Mouse (Mus musculus) megakaryocyte, adult 5-6 weeks (primary cell): ENCODE data around the gene Mxi1. TPM values are rescaled to one million over a fixed set of nuclear protein-coding genes. Genes with fewer than 3 reads are reported as not detected.

Experiments
- ATAC-seq: 2 replicates; pipeline ENCODE4 v1.8.0; 2016; ENCODE audit warnings: mild to moderate bottlenecking, inconsistent platforms; ENCODE audit not compliant: poor library complexity, severe bottlenecking
- total RNA-seq, 2 experiments: library from RNA; stranded (forward) in 1 of 2; stranded (reverse) in 1 of 2; fragments of 153-499, 151-499 nt in 1 of 2; fragments of 221-1000, 200-1000 nt in 1 of 2; gene quantifications; 2 replicates each; pipeline versions ENCODE4 v1.2.3 to v1.2.4; 2015 to 2017

The Mxi1 gene
- total RNA-seq, 2 experiments from 2014 or later, result 42.1 to 74.0 TPM

GRCm38 (mm10) chr19:53415198-53415597, 104.9 kb downstream of the Mxi1 start:
- ATAC-seq, result no peak

DNA sequence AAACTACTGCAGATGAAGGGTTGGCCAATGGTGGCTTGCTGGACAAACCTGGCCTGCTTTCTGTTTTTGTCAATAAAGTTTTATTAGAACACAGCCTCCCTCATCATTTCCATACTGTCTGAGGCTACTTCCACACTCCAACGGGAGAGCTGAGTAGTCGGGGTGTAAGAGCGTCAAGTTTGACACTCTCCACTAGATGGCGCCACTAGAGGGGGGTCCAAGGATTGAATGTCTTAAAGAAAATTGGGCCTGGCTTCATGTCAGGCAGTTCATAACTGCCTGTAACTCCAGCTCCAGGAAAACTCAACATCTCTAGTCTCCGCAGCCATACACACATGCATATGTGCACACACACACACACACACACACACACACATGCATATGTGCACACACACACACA, 109.5 kb downstream of the Mxi1 start:
- 0 out of 2 replicates have a peak, but pooled peaks have one; percentile 16 for ATAC-seq

DNA sequence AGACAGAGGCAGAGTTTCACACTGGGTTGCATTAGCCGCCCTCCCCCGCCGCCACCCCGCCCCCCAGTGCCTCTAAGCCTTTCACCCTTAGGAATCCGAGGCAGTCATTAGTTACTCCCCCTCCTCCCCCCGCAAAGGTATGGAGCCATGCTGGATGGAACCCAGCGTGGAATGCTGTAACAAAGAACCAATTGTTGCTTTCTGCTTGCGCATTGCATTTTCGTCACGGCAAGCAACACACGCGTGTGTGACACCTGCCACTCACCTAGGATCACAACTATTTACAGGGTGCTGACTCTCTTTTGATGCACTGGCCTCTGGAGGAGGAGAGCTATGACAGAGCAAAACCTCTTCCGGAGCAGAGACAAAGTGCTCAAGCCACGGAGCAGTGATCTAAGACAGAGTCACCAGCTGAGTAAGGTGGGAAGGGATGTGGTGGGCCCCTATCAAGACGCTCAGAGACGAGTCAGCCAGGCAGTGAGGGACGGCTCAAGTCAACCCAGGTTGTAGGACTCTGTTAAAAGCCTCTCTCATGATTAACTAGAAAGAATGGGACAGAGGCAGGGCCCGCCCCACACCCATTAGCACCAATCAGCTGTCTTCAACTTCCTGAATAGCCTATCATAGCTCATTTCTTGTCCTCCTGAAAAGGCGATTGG, 110.7 kb downstream of the Mxi1 start:
- ATAC-seq, result peak; percentile 42

GRCm38 (mm10) chr19:53421583-53422188, 111.4 kb downstream of the Mxi1 start:
- ATAC-seq, result no peak

- no peak for ATAC-seq
Observed at GRCm38 (mm10) chr19:53422358-53423308, 112.3 kb downstream of the Mxi1 start.

- ATAC-seq, result peak; percentile 40
Observed at GRCm38 (mm10) chr19:53423341-53423753, 113.0 kb downstream of the Mxi1 start.

DNA sequence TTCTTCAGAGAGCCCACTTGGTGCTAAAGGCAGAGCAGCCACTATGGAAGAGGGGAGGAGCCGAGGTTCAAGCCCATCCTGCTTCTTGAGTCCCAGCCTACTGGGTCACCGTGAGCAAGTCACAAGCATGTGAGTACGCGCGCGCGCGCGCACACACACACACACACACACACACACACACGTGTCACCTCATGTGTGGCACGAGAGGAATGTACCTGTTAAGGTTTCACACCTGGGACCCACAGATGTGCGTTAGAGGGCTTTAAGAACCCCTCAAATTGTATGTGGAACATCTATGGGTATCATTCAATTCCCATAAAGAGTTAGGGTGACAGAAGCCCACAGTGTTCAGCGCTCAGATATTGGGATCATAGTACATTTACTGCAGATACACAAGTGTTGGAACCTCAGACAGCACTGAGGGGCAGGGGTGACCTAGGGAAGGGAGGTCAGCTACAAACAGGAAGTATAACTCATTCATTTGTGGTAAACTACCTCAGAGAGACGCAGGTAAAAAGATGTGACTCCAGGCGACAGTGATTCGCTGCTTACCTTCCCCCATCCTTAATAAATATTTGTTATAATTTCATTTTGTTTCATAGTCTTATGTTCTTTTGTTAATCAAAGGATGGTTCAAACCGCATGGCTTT, 113.6 kb downstream of the Mxi1 start:
- peak; percentile 27 for ATAC-seq

GRCm38 (mm10) chr19:53424629-53425028, 114.3 kb downstream of the Mxi1 start:
- ATAC-seq, result peak; percentile 65

Other genes starting within 250 kb of the Mxi1 start
- gene Add3, start 170.1 kb upstream of the Mxi1 start, total RNA-seq (2015), result 235 and 240 TPM in 2 replicates
- gene Add3, start 170.1 kb upstream of the Mxi1 start, total RNA-seq (2017), result 317 and 336 TPM in 2 replicates
- gene Gm10197, start 61.2 kb downstream of the Mxi1 start, total RNA-seq (2015), result not detected in 2 replicates
- not detected in 2 replicates for gene Gm10197, start 61.2 kb downstream of the Mxi1 start, total RNA-seq (2017)
- gene Smndc1, start 80.1 kb downstream of the Mxi1 start, total RNA-seq (2015), result 49.3 and 68.2 TPM in 2 replicates
- gene Smndc1, start 80.1 kb downstream of the Mxi1 start, total RNA-seq (2017), result 22.2 and 26.3 TPM in 2 replicates
- gene Dusp5, start 218.6 kb downstream of the Mxi1 start, total RNA-seq (2015), result 4.3 and 5.0 TPM in 2 replicates
- gene Dusp5, start 218.6 kb downstream of the Mxi1 start, total RNA-seq (2017), result 4.6 and 6.4 TPM in 2 replicates